Mouse (Mus musculus): ENCODE data around the gene Zdhhc24. TPM values are rescaled to one million over a fixed set of nuclear protein-coding genes. Genes with fewer than 3 reads are reported as not detected.
A peak's percentile ranks its signal among the peaks of the same experiment; 100 is the strongest.

The Zdhhc24 gene
- polyA plus RNA-seq, 1 experiment from 2014 or later = 9.8 TPM

GRCm38 (mm10) chr19:4883961-4884360, 5.5 kb downstream of the Zdhhc24 start:
- H3K27ac ChIP-seq = no peak overlapping the region
- no peaks in the 10 kb centered on the region for H3K36me3 ChIP-seq
- WGBS = 81% methylated on average over 4 of the region's 4 CpGs
- no peaks in the 10 kb centered on the region for H3K9me3 ChIP-seq
- no peak overlapping the region for H3K4me3 ChIP-seq (replicated peaks)
- H3K4me2 ChIP-seq (replicated peaks) = no peak overlapping the region
- no peak overlapping the region for H3K9ac ChIP-seq
- H3K27me3 ChIP-seq (replicated peaks) = no peaks in the 10 kb centered on the region
- no peak for ATAC-seq
- no peaks in the 10 kb centered on the region for H3K4me1 ChIP-seq (replicated peaks)

- WGBS = 85% methylated on average over 10 of the region's 10 CpGs
- Histone ChIP-seq H3K27ac (no peak overlapping the region), H3K36me3 (no peaks in the 10 kb centered on the region), H3K4me3 (replicated peaks) (no peak overlapping the region), H3K4me2 (replicated peaks) (no peak overlapping the region), H3K9me3 (no peaks in the 10 kb centered on the region), H3K9ac (no peak overlapping the region), H3K27me3 (replicated peaks) (no peaks in the 10 kb centered on the region), H3K4me1 (replicated peaks) (no peaks in the 10 kb centered on the region)
- ATAC-seq = no peak
These were observed 11.3 kb downstream of the Zdhhc24 start for GRCm38 (mm10) chr19:4889791-4890190.

- Histone ChIP-seq H3K4me3 (replicated peaks) (no peak overlapping the region), H3K9ac (no peak overlapping the region), H3K4me1 (replicated peaks) (no peaks in the 10 kb centered on the region), H3K27ac (no peak overlapping the region), H3K27me3 (replicated peaks) (no peaks in the 10 kb centered on the region), H3K9me3 (no peaks in the 10 kb centered on the region), H3K4me2 (replicated peaks) (no peak overlapping the region), H3K36me3 (no peaks in the 10 kb centered on the region)
- WGBS = 81% methylated on average over 3 of the region's 3 CpGs
- ATAC-seq = no peak
These were observed 13.3 kb downstream of the Zdhhc24 start for GRCm38 (mm10) chr19:4891798-4892197.

GRCm38 (mm10) chr19:4896780-4897520, 18.5 kb downstream of the Zdhhc24 start:
- no peak for ATAC-seq
- Histone ChIP-seq H3K36me3 (no peaks in the 10 kb centered on the region), H3K4me3 (replicated peaks) (no peak overlapping the region), H3K9ac (no peak overlapping the region), H3K9me3 (no peaks in the 10 kb centered on the region), H3K27ac (no peak overlapping the region), H3K4me1 (replicated peaks) (no peaks in the 10 kb centered on the region), H3K4me2 (replicated peaks) (no peak overlapping the region), H3K27me3 (replicated peaks) (no peaks in the 10 kb centered on the region)
- WGBS = 53% methylated on average over 21 of the region's 21 CpGs

- Histone ChIP-seq H3K9me3 (no peaks in the 10 kb centered on the region), H3K4me2 (replicated peaks) (no peak overlapping the region), H3K9ac (no peak overlapping the region), H3K27ac (no peak overlapping the region), H3K4me1 (replicated peaks) (no peaks in the 10 kb centered on the region), H3K27me3 (replicated peaks) (no peaks in the 10 kb centered on the region), H3K4me3 (replicated peaks) (no peak overlapping the region), H3K36me3 (no peaks in the 10 kb centered on the region)
- ATAC-seq = no peak
- 75% methylated on average over 9 of the region's 9 CpGs for WGBS
These were observed 20.5 kb downstream of the Zdhhc24 start for GRCm38 (mm10) chr19:4898972-4899371.

- Histone ChIP-seq H3K27ac (no peak overlapping the region), H3K9me3 (no peaks in the 10 kb centered on the region), H3K4me3 (replicated peaks) (no peak overlapping the region), H3K27me3 (replicated peaks) (no peaks in the 10 kb centered on the region), H3K4me1 (replicated peaks) (no peaks in the 10 kb centered on the region), H3K36me3 (no peaks in the 10 kb centered on the region), H3K9ac (no peak overlapping the region), H3K4me2 (replicated peaks) (no peak overlapping the region)
- WGBS = 71% methylated on average over 3 of the region's 3 CpGs
- no peak for ATAC-seq
These were observed 21.4 kb downstream of the Zdhhc24 start for GRCm38 (mm10) chr19:4899888-4900287.

- peak within 1 kb of the TSS; percentile 62 for H3K9ac ChIP-seq
These were observed 27.7 kb downstream of the Zdhhc24 start, which contains the start of gene Bbs1 for GRCm38 (mm10) chr19:4905979-4906794. Gene Bbs1 (minus strand): TSS chr19:4906628.

GRCm38 (mm10) chr19:4908107-4908506, 29.6 kb downstream of the Zdhhc24 start:
- H3K4me1 ChIP-seq (replicated peaks) = 0 out of 2 replicates have a peak, but pooled peaks cover 3% of the 10 kb centered on the region
- H3K36me3 ChIP-seq = peaks cover 29% of the 10 kb centered on the region
- H3K9ac ChIP-seq = no peak overlapping the region
- H3K4me2 ChIP-seq (replicated peaks) = no peak overlapping the region
- no peaks in the 10 kb centered on the region for H3K9me3 ChIP-seq
- no peak overlapping the region for H3K27ac ChIP-seq
- whole genome bisulfite sequencing = 84% methylated on average over 4 of the region's 4 CpGs
- no peak overlapping the region for H3K4me3 ChIP-seq (replicated peaks)
- ATAC-seq = no peak
- no peaks in the 10 kb centered on the region for H3K27me3 ChIP-seq (replicated peaks)

More at GRCm38 (mm10) chr19:4905979-4906794, 27.7 kb downstream of the Zdhhc24 start, which contains the start of gene Bbs1:
- Histone ChIP-seq H3K27me3 (replicated peaks) (no peaks in the 10 kb centered on the region), H3K27ac (no peak within 1 kb of the TSS), H3K9me3 (no peaks in the 10 kb centered on the region), H3K4me2 (replicated peaks) (peak within 1 kb of the TSS; percentile 77), H3K36me3 (peaks cover 25% of the 10 kb centered on the region), H3K4me1 (replicated peaks) (0 out of 2 replicates have a peak, but pooled peaks cover 3% of the 10 kb centered on the region), H3K4me3 (replicated peaks) (peak within 1 kb of the TSS; percentile 62)
- WGBS = 8% methylated on average over 31 of the region's 31 CpGs
- peak; percentile 68 for ATAC-seq

GRCm38 (mm10) chr19:4909376-4909775, 30.9 kb downstream of the Zdhhc24 start:
- no peak overlapping the region for H3K9ac ChIP-seq
- H3K27ac ChIP-seq = no peak overlapping the region
- no peaks in the 10 kb centered on the region for H3K9me3 ChIP-seq
- peaks cover 39% of the 10 kb centered on the region for H3K36me3 ChIP-seq
- WGBS = 92% methylated on average over 7 of the region's 7 CpGs
- ATAC-seq = no peak
- H3K4me2 ChIP-seq (replicated peaks) = no peak overlapping the region
- H3K4me1 ChIP-seq (replicated peaks) = 0 out of 2 replicates have a peak, but pooled peaks cover 3% of the 10 kb centered on the region
- H3K27me3 ChIP-seq (replicated peaks) = no peaks in the 10 kb centered on the region
- H3K4me3 ChIP-seq (replicated peaks) = no peak overlapping the region

GRCm38 (mm10) chr19:4915924-4916603, 37.6 kb downstream of the Zdhhc24 start:
- Histone ChIP-seq H3K4me1 (replicated peaks) (no peaks in the 10 kb centered on the region), H3K4me2 (replicated peaks) (no peak overlapping the region), H3K27ac (no peak overlapping the region), H3K27me3 (replicated peaks) (no peaks in the 10 kb centered on the region), H3K9me3 (no peaks in the 10 kb centered on the region), H3K36me3 (peaks cover 64% of the 10 kb centered on the region), H3K9ac (no peak overlapping the region), H3K4me3 (replicated peaks) (no peak overlapping the region)
- ATAC-seq = no peak
- 90% methylated on average over 15 of the region's 15 CpGs for WGBS

GRCm38 (mm10) chr19:4916827-4917226, 38.4 kb downstream of the Zdhhc24 start:
- no peak overlapping the region for H3K9ac ChIP-seq
- 74% methylated on average over 10 of the region's 10 CpGs for WGBS
- no peaks in the 10 kb centered on the region for H3K9me3 ChIP-seq
- no peak overlapping the region for H3K4me3 ChIP-seq (replicated peaks)
- no peak overlapping the region for H3K27ac ChIP-seq
- H3K36me3 ChIP-seq = peaks cover 68% of the 10 kb centered on the region
- no peaks in the 10 kb centered on the region for H3K4me1 ChIP-seq (replicated peaks)
- H3K27me3 ChIP-seq (replicated peaks) = no peaks in the 10 kb centered on the region
- no peak for ATAC-seq
- H3K4me2 ChIP-seq (replicated peaks) = no peak overlapping the region

- Histone ChIP-seq H3K27ac (no peak overlapping the region), H3K4me3 (replicated peaks) (no peak overlapping the region), H3K4me1 (replicated peaks) (no peaks in the 10 kb centered on the region), H3K27me3 (replicated peaks) (no peaks in the 10 kb centered on the region), H3K9me3 (no peaks in the 10 kb centered on the region), H3K36me3 (peaks cover 69% of the 10 kb centered on the region), H3K9ac (no peak overlapping the region), H3K4me2 (replicated peaks) (no peak overlapping the region)
- no peak for ATAC-seq
- WGBS = 91% methylated on average over 6 of the region's 6 CpGs
These were observed 41.2 kb downstream of the Zdhhc24 start for GRCm38 (mm10) chr19:4919652-4920051.
